Mouse (Mus musculus): ENCODE data around the gene Skap2. TPM values are rescaled to one million over a fixed set of nuclear protein-coding genes. Genes with fewer than 3 reads are reported as not detected.

Skap2 gene
- total RNA-seq, 2 experiments from 2014 or later, result 14.1 to 15.7 TPM

GRCm38 (mm10) chr6:51876841-51877553, 135.4 kb downstream of the Skap2 start:
- Histone ChIP-seq H3K4me3 (no peak overlapping the region), H3K27ac (no peak overlapping the region)
- no peak for DNase-seq (ENCODE audit: low spot score in 2 of 2)
- TF ChIP-seq CTCF (conservative IDR thresholded peaks at IDR 0.05), result no peak

GRCm38 (mm10) chr6:51875884-51876626, 136.3 kb downstream of the Skap2 start:
- H3K4me3 ChIP-seq, result no peak overlapping the region
- peak; percentile 78 for TF ChIP-seq CTCF (conservative IDR thresholded peaks at IDR 0.05)
- DNase-seq (ENCODE audit: low spot score in 2 of 2), result no peak
- H3K27ac ChIP-seq, result no peak overlapping the region

GRCm38 (mm10) chr6:51874035-51874434, 138.3 kb downstream of the Skap2 start:
- DNase-seq (ENCODE audit: low spot score in 2 of 2), result no peak
- no peak overlapping the region for H3K4me3 ChIP-seq
- no peak for TF ChIP-seq CTCF (conservative IDR thresholded peaks at IDR 0.05)

GRCm38 (mm10) chr6:51871135-51871534, 141.2 kb downstream of the Skap2 start:
- Histone ChIP-seq H3K4me3 (no peak overlapping the region), H3K27ac (no peak overlapping the region)
- peak; percentile 92 for TF ChIP-seq CTCF (conservative IDR thresholded peaks at IDR 0.05)
- no peak for DNase-seq (ENCODE audit: low spot score in 2 of 2)

More at GRCm38 (mm10) chr6:51874035-51874434, 138.3 kb downstream of the Skap2 start:
- no peak overlapping the region for H3K27ac ChIP-seq

- no peak overlapping the region for H3K4me3 ChIP-seq
- no peak for TF ChIP-seq CTCF (conservative IDR thresholded peaks at IDR 0.05)
- H3K27ac ChIP-seq, result no peak overlapping the region
- no peak for DNase-seq (ENCODE audit: low spot score in 2 of 2)
Observed at GRCm38 (mm10) chr6:51870294-51870693, 142.1 kb downstream of the Skap2 start.

- DNase-seq (ENCODE audit: low spot score in 2 of 2), result no peak
- Histone ChIP-seq H3K27ac (no peak overlapping the region), H3K4me3 (no peak overlapping the region)
- no peak for TF ChIP-seq CTCF (conservative IDR thresholded peaks at IDR 0.05)
Observed at GRCm38 (mm10) chr6:51866596-51866995, 145.8 kb downstream of the Skap2 start.

- DNase-seq (ENCODE audit: low spot score in 2 of 2), result no peak
- TF ChIP-seq CTCF (conservative IDR thresholded peaks at IDR 0.05), result no peak
- H3K4me3 ChIP-seq, result no peak overlapping the region
- no peak overlapping the region for H3K27ac ChIP-seq
Observed at GRCm38 (mm10) chr6:51863508-51863907, 148.8 kb downstream of the Skap2 start.

GRCm38 (mm10) chr6:51860300-51860699, 152.0 kb downstream of the Skap2 start:
- no peak overlapping the region for H3K27ac ChIP-seq
- DNase-seq (ENCODE audit: low spot score in 2 of 2), result no peak
- no peak for TF ChIP-seq CTCF (conservative IDR thresholded peaks at IDR 0.05)
- no peak overlapping the region for H3K4me3 ChIP-seq

GRCm38 (mm10) chr6:51857821-51858220, 154.5 kb downstream of the Skap2 start:
- H3K27ac ChIP-seq, result 0 out of 2 replicates have a peak overlapping the region, but pooled peaks have one; percentile 21
- DNase-seq (ENCODE audit: low spot score in 2 of 2), result peak; percentile 95 to 99
- peak; percentile 99 for TF ChIP-seq CTCF (conservative IDR thresholded peaks at IDR 0.05)
- H3K4me3 ChIP-seq, result no peak overlapping the region

- DNase-seq (ENCODE audit: low spot score in 2 of 2), result no peak
- H3K4me3 ChIP-seq, result no peak overlapping the region
- no peak overlapping the region for H3K27ac ChIP-seq
- TF ChIP-seq CTCF (conservative IDR thresholded peaks at IDR 0.05), result no peak
Observed at GRCm38 (mm10) chr6:51853291-51853690, 159.1 kb downstream of the Skap2 start.

- no peak for TF ChIP-seq CTCF (conservative IDR thresholded peaks at IDR 0.05)
- no peak overlapping the region for H3K4me3 ChIP-seq
- DNase-seq (ENCODE audit: low spot score in 2 of 2), result no peak
- H3K27ac ChIP-seq, result no peak overlapping the region
Observed at GRCm38 (mm10) chr6:51852643-51853042, 159.7 kb downstream of the Skap2 start.

- no peak for TF ChIP-seq CTCF (conservative IDR thresholded peaks at IDR 0.05)
- Histone ChIP-seq H3K27ac (peak overlapping the region; percentile 88), H3K4me3 (no peak overlapping the region; the same call in 1 of the 2 replicates)
- DNase-seq (ENCODE audit: low spot score in 2 of 2), result no peak
Observed at GRCm38 (mm10) chr6:51851544-51851943, 160.8 kb downstream of the Skap2 start.

- Histone ChIP-seq H3K27ac (peak overlapping the region; percentile 88), H3K4me3 (no peak overlapping the region; the same call in 1 of the 2 replicates)
- DNase-seq (ENCODE audit: low spot score in 2 of 2), result no peak
- TF ChIP-seq CTCF (conservative IDR thresholded peaks at IDR 0.05), result no peak
Observed at GRCm38 (mm10) chr6:51850030-51850817, 162.1 kb downstream of the Skap2 start.

Measured in layer of hippocampus, adult 2 months (tissue).